Mouse (Mus musculus) layer of hippocampus, adult 9-10 months (tissue): ENCODE data around the gene Hist3h2a.

Source experiments
- DNase-seq: peaks from one replicate; pipeline ENCODE4 v3.0.0; 2022; ENCODE audit warnings: low spot score

The Hist3h2a gene

DNA sequence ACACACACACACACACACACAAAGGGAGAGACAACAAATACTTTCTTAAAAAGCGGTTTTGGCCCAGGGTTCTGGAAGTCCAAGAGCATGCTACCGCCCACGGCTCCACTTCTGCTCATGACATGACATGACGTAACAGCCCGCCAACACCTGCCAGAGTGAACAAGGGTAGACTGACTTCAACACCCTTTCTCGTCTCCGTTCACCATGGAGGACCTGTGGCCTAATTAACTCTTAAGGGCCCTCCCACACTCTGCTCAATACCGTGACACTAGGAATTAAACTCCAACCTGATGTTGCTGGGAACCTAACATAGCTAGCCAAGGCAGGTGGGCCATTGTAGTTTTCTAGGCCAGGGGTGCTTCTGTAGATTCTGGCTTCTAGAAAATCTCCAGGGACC, 14.5 kb downstream of the Hist3h2a start:
- no peak for DNase-seq

DNA sequence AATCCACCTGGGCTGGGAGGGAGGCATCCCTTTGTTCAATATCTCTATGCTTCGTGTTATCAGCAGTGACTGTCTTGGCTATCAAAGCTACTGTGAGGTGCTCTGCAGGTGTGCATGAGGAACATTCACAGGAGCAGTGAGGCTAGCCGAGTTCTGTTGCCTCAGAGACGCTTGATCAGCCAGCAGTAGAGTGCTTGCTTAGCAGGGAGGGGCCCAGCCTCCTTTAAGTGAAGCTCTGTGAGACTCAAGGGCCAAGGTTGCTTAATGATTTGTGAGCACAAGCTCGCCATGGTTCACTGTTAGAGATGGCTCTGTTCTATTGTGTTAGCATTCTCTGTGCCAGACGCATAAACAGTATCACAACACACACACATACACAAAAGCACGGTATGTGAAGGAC, 15.2 kb downstream of the Hist3h2a start:
- no peak for DNase-seq

DNA sequence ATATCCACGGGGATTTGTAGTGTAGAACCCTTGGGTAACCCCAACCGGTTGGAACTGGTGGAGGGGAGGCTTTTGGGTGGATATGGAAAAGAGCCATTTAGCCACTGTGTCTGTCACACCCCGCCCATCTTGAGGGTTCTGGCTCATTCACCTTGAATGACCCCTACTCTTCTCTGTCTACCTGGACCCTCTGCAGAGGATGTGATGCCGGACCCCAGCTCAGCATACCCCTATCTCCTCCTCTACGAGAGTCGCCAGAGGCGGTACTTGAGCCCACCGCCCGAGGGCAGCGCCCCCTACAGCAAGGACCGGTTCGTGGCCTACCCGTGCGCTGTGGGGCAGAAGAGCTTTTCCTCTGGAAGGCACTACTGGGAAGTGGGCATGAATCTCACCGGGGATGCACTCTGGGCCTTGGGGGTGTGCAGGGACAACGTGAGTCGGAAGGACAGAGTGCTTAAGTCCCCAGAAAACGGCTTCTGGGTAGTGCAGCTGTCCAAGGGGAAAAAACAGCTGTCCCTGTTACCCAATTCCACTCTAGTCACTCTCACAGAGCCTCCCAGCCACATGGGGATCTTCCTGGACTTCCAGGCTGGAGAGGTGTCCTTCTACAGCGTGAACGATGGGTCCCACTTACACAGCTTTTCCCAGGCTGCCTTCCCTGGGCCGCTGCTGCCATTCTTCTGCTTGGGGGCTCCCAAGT, 16.5 kb downstream of the Hist3h2a start:
- no peak for DNase-seq

DNA sequence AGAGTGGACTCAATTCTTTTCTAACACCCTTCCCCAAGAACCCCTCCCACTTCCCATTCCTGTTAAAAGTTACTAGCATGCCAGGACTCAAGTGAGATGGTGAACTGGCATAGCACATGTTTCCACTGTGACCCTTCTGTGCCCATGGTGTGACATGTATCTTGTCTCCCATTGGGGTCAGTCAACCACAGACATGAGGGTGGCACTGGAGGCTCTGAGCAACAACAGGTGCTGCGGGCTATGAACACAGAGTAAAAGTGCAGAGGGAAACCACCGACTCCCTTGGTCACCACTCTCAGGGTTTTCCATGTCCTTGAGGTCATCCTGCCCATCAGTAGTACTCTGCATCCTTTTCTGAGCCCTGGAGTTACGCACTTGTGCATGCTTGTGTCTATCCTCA, 17.3 kb downstream of the Hist3h2a start:
- no peak for DNase-seq

DNA sequence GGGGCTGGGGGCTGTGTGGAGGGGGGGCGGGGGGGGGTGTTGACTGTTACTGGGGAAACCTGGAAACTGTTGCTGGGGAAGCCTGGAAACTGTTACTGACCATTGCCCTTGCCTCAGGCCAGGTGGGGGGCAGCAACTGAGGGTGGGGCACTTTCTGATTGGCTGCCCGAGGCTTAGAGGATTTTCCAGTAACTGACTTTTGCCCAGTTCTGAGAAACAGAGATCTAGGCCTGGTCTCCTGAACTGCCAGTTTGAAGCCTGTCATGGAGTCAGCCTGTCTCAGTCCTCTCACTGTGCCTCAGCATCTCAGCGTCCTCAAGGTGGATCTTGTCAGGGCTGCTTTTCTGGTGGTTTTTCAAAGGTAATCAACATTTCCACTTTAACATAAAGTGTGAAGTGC, 19.9 kb downstream of the Hist3h2a start:
- no peak for DNase-seq

DNA sequence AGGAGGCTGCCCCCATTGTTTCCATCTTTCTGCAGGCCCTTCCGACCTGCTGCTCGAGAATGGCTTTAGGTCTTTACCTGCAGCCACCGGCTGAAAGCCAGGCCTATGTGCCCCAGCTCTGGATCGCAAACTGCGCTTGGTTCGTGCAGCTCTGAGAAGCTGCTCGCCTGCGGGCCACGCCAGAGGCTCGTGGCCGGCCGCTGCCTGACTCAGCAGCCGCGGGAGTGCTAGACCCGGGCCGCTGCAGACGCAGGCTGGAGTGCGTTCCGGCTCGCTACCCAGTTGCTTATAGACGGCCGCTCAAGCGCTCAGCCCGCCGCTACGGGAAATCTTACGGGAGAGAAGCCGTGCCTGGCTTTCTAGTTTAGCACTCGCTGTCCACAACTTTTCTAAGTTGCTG, 22.7 kb downstream of the Hist3h2a start:
- no peak for DNase-seq

DNA sequence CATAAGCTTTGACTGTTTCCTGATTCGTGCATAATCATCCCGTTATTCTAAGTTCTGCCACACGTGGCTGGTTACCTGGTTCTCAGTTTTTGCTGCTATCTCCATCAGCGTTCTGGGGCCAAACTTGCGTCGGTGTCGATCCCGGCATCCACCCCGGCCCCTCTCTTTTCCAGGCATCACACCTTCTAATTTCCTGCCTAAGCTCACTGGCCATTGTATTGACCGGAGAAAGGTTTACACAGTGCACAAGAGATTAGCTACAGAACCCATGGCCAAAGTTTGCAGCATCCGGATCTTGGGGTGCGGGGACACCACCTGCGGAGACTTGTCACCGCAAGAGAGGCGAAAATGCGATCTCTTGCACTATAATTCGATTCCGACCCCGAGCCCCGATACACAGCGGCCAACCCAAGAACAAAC, 23.1 kb downstream of the Hist3h2a start:
- DNase-seq, result no peak

DNA sequence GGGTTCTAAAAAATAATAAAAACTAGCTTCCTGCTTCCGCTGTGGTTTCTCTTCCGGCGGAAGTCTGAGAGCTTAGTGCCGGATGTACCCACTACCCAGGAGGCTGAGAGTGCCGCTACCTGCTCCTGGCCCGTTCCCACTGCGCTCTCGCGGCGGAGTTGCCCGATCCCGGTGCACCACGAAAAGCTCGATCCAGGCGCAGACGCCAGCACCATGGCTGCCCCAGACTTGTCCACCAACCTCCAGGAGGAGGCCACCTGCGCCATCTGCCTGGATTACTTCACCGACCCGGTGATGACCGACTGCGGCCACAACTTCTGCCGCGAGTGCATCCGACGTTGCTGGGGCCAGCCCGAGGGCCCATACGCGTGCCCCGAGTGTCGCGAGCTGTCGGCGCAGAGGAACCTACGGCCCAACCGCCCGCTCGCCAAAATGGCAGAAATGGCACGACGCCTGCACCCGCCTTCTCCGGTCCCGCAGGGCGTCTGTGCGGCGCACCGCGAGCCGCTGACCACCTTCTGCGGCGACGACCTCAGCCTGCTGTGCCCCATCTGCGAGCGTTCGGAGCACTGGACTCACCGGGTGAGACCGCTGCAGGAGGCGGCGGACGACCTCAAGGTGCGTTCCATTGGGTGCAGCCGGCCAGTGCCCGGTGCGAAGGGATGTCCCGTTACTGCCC, 23.7 kb downstream of the Hist3h2a start, which contains the start of gene Trim11:
Trim11 (plus strand) TSS at position 67 of the 679 bp plus-strand sequence.
- no peak for DNase-seq

DNA sequence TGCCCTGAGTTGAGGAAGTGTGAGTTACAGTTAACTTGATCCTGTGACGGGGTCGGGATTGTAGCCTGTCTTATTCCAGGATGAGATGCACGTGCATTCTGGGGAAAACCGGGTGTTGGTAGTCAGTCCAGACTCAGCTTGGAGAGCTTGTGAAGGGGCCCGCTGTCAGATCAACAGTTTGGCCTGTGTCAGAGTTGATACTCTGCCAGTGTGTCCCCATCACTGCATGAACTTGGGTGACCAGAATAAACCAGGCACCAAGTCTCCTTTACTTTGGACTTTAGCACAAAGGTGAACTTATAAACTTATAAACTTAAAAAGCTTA, 24.2 kb downstream of the Hist3h2a start:
- no peak for DNase-seq

DNA sequence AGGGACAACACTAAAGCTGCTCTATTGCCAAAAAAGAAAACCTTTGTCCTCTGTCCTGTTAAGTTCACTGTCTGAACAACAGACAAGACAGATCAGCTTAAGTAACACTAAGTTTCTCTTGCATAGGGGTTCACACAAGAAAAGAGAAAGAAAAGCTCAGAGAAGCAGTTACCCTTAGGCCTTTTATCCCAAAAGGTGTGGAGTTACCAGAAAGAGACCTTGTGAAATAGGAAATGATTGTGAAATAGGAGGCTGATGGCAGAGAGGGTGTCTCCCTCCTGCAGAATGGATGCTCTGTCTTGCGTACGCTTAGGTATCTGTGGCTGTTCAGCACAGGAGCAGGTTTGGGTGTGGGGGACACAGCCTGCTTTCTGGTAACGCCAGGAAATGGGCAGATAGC, 24.7 kb downstream of the Hist3h2a start:
- no peak for DNase-seq

DNA sequence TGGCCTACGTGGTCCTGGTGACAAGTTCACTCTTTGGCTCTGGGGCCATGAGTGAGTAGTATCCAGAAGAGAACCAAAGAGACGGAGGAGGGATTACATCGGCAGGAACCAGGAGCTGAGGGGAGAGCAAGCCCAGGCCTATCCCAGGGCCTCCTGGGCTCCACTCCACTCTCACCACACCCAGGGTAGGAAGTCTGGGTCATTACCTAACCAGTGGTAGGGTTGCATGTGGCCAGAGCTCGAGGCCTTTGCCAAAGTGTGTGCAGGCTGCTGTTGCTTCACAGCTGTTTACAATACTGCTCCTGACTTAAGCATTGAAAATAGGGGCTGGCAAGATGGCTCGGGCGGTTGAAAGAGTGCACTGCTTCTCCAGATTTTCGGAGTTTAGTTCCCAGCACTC, 25.2 kb downstream of the Hist3h2a start:
- no peak for DNase-seq

DNA sequence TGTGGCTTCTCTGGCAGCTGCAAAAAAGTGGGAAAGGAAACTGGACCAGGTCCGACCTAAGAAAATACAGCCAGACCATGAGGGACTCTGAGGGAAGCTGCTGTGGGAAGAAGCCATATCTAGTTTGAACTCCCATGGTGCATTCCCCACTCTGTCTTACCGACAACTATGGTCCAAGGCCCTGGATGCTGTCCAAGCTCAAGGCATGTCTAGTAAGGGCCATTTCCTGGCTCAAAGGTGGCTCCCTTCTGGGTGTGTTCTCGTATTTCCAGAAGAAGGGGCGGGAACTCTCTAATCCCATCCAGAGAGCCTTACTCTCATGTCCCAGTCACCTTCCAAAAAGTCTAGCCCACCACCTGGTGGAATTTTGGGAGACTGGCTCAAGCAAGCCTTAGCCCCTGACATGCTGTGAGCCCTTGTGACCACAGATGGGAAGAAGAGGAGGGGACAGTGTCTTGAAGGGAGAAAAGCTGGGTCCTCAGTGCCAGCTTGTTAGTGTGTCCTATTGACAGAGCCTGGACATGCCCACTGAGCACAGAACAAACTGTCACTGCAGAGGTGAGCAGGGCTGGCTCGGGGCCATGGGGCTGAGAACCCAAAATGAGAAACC, 26.0 kb downstream of the Hist3h2a start:
- DNase-seq, result no peak

DNA sequence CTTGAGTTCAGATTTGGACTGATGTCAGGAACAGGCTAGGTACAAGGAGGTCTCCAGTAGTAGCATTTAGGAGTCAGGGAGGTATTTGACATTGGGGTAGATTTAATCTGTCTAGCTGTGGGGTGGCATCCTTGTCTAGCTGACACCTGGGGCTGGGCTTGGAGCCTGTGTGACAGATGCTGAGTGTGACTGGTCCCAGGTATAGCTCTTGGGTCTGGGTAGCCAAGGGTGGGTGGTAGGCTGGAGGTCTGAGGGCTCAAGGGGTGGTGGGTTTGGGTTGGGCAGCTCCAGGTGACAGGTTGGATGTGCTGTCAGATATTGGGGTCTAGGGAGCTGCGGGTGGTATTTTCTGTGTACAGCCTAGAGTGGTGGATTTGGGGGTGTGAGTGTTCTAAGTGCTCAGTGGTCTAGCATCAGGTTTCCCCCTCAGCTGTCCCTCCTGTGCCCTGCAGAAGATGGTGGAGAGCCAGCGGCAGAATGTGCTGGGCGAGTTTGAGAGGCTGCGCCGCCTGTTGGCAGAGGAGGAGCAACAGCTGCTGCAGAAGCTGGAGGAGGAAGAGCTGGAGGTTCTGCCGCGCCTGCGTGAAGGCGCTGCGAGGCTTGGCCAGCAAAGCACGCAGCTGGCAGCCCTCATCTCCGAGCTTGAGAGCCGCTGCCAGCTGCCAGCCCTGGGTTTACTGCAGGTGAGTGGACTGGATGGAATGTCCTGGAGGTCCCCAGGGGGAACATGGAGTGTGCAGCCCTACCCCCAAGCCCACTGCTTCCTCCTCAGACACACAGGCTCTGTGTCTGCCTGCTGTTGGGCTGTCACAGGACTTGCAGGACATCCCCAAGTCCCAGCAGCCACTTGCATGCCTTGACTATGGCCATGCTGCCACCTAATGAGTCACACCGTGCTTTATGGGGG, 27.3 kb downstream of the Hist3h2a start:
- DNase-seq, result no peak

DNA sequence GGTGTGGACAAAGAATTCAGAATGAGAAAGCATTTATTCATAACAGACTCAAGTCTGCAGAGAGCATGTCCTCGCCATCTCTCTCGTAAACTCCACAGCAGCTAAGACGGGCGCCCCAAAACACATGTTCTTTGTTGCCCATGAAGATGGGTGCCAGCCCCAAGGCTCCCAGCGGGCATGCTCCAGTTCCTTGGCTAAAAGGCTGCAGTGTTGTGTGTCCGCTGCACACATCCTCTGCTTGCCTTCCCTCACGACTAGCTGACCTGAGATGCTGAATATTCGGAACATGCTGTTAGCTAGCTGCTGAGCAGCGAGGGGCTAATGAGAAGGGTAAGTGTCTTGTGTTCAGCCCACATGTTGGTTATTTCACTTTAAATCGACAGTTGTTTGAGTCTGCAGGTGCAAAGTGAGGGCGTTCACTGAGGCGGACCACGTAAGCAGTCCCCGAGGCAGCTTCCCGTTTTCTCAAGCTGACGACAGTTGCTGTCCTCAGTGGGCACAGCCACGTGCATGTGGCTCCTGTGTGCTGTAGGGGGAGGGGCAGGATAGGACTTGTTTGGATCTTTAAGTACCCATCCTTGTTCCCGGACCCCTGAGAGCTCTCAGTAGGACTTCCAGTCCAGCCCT, 28.1 kb downstream of the Hist3h2a start:
- no peak for DNase-seq

DNA sequence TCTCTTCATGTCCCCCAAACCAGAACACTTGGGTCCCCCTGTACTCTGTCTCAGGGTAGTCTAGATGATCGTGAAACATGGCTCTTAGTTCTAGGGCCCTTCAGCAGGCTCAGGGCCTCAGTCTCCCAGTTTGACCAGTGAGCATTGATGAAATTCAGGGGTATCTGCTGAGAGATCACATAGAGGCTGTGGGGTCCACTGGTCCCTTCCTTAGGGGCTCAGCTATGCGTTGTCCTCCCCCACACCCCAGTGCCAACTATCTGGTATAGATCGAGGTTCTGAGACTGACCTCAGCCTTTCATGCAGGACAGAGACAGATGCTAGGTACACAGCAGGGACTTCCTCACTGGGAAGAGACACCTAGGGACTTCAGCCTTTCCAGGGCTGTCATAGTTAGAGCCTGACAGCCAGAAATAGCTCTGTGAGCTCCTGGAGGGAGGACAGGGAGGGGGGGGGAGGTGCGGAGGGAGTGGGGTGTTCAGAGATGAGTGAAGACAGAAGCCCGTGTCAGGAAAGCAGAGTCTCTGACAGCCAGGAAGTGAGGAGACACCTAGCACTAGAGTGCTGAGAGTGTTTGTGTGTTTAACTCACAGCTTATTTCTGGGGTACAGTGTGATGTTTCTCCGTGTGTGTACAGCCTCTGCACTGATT, 29.3 kb downstream of the Hist3h2a start:
- no peak for DNase-seq

DNA sequence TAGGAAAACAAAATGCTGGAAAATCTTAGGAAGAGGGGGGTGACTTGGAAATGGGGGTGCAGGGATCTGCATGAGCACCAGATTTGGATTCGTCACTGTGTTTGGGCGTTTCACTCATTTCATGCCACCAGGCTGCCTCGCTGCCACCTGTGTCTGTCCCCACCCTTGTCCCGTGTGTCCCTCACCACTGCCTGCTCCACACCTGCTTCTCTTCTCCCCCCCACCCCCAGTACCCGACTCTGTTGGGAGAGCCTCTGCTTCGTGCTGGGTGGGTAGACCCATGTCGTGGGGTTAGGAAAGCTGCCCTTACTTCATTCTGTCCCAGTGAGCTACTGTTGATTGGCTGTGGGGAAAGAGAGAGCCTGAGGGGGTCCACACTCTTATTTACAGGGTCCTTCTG, 30.2 kb downstream of the Hist3h2a start:
- DNase-seq, result no peak

DNA sequence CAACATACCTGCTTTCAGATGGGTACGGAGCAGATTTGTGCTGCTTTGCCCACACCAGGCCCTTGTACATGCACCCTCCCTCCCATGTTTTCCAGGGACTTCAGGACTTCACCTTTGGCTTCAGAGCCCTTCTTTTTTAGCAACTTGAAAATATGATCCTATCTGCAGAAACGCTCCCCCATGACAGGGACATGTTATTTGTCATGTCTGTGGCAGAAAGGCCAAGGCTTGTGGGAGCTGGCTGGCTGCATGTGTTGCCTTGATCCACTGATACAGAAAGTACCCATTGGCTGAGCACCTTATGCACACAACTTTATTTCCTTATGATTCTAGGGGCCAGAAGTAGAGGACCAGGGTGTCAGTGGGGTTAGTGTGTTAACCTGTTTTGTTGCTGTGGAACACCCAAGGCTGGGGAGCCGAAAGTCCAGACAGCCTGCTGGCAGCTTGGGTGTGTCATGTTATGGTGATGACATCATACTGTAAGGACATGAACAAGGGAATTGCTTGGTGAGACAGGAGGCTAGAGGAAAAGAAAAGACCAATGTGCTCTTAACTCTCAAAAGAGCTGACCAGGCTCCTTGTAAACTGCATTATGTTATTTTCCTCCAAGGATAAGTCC, 30.9 kb downstream of the Hist3h2a start:
- DNase-seq, result no peak

DNA sequence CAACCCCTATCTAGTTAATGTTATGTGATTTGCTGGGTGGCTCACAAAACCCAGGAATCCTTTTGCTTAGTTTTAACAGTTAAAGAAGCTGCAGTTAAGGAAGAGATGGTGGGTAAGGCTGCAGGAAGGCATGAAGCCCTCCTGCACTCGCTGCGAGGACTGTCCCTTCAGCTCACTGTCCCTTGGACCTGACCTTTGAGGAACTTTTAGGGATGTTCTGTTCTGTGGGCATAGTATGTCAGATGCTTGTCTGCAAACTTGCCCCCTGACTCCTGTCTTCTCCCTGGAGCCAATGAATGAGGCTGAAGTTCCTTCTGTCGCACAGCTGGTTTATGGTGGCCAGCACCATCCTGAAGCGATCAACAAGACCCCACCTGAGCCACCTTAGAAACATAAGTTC, 34.7 kb downstream of the Hist3h2a start:
- no peak for DNase-seq

DNA sequence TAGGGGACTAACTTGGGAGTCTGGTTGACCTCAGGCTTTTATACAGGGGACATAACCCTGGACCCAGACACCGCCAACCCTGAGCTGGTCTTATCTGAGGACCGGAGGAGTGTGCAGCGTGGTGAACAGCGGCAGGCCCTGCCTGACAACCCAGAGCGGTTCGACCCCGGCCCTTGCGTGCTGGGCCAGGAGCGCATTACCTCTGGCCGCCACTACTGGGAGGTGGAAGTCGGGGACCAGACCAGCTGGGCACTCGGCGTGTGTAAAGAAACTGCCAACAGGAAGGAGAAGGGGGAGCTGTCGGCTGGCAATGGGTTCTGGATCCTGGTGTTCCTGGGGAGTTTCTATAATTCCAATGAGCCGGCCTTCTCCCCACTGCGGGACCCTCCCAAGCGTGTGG, 35.7 kb downstream of the Hist3h2a start:
- no peak for DNase-seq

DNA sequence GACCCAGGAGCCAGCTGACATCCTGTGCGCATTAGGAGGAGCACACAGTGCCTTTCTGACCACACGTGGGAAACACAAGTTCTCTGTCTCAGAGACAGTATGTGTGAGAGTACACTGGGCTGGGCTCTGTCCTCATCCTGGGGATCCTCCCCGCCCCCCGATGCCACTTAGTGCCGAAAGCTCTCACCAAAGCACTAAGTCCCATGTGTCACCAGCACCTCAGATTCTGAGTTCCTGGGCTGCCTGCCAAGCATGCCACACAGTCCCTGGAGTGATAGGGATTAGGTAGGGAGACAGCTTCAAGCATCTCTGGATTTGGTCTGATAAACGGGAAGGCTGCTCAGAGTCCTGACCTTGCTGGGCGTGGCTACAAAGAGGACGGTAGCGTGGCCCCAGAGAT, 36.3 kb downstream of the Hist3h2a start:
- no peak for DNase-seq

DNA sequence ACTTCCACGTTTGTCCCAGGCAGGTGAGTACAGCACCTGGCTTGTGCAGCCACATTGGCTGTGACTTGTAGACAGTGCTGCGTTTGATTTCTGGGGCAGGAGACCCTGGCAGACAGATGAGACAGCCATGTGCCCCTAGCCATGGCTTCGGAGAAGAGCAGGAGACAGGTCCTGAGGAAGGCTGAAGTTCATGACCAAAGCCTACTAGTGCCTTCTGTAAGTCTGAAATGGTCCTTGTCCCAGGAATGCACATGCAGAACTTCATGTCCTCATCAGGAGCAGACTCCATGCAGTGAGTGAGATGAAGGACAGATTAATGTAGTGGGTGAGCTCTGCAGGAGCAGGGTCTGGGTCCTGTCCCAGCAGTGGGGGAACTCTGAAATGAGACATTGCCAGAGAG, 37.4 kb downstream of the Hist3h2a start:
- no peak for DNase-seq
